Mouse (Mus musculus) ES-E14 (cell line): ENCODE results near the gene Adamts17.

Experiments used
- CHD2 ChIP-seq: IDR thresholded peaks from 2 replicates; pipeline ENCODE4 v1.6.1; 2014; ENCODE audit warnings: mild to moderate bottlenecking, low read depth, low read length, inconsistent platforms
- HCFC1 ChIP-seq: IDR thresholded peaks from 2 replicates; pipeline ENCODE4 v1.6.1; 2012; ENCODE audit warnings: low read length, inconsistent platforms, borderline replicate concordance; ENCODE audit not compliant: insufficient read depth
- MAFK ChIP-seq: IDR thresholded peaks from 2 replicates; pipeline ENCODE4 v1.6.1; 2014; ENCODE audit warnings: mild to moderate bottlenecking, low read depth, low read length, inconsistent platforms; ENCODE audit not compliant: insufficient read depth
- ZC3H11A ChIP-seq: IDR thresholded peaks from 2 replicates; pipeline ENCODE4 v1.6.1; 2012; ENCODE audit warnings: low read depth, mild to moderate bottlenecking, inconsistent platforms, low read length, borderline replicate concordance
- ZNF384 ChIP-seq: IDR thresholded peaks from 2 replicates; pipeline ENCODE4 v1.6.1; 2012; ENCODE audit warnings: low read depth, low read length, inconsistent platforms

DNA sequence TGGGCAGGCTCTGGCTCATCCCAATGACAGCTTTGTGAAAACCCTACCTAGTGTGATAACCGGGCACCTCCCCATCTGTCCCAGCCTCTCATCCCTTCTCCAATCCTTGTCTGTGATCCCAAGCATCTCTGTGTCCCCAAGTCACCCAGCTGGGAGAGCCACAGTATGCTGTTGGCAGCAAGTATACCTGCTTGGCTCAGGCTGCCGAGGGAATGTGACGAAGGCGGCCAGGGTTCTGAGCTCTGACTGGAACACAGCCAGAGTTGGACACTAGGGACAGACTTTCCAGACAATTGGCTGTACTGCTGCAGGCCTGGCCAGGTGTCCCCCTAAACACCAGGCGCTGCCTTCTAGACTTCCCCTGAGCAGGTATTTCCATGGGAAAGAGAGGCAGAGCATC is 63.5 kb downstream of the Adamts17 start:
- no peak for TF ChIP-seq ZNF384
- no peak for TF ChIP-seq HCFC1
- no peak for TF ChIP-seq CHD2
- no peak for TF ChIP-seq MAFK
- TF ChIP-seq ZC3H11A, result no peak
